Comparison of ENCODE assay signal across 14 mouse cellular contexts in the genomic region with DNA sequence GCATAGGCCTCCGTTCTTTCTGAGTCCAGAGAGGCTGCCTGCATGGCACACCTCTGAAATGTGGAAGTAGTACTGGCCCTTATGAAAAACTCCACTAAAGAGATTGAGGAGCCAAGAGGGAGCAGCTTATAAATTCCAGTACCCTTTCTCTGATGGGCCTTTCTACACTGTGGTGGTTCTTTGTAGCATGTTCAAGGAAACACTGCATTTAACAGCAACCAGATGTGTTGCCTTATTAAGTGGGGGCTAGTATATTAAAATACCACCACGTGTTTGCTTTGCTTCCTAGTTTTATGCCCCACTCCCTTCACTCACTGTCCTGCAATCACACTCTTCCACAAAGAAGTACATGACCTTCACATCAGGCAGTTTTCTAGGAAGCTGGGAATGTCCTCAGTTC.
"Had no signal": no experiment of that assay in that cellular context is flagged by ENCODE, and none has a peak within 500 bp of the region (broad histone marks: within the 10 kb centered on the region; RNA-seq: fewer than 3 reads in every experiment).

No protein-coding gene starts in this region.

- H3K9ac ChIP-seq: liver, embryonic 15.5 days; midbrain, embryonic 13.5 days had no signal

- ATAC-seq: intestine, postnatal 0 days; lung, postnatal 0 days; midbrain, embryonic 13.5 days had no signal

- DNase-seq: kidney, adult 8-10 months; kidney, postnatal 25 days; left cerebral cortex, postnatal 4 days; lung, adult 2 months; lung, postnatal 36 days; right cerebral cortex, adult 18-20 months; thymus, adult 2 months; thymus, postnatal 25 days had no signal

- H3K27me3 ChIP-seq: liver, embryonic 15.5 days; midbrain, embryonic 13.5 days had no signal

- H3K9me3 ChIP-seq: liver, embryonic 15.5 days; midbrain, embryonic 13.5 days had no signal

- H3K4me1 ChIP-seq: liver, embryonic 15.5 days; midbrain, embryonic 13.5 days had no signal

- H3K36me3 ChIP-seq: liver, embryonic 15.5 days; midbrain, embryonic 13.5 days had no signal

- H3K4me2 ChIP-seq: liver, embryonic 11.5 days; liver, embryonic 15.5 days; midbrain, embryonic 13.5 days had no signal

- H3K27ac ChIP-seq: layer of hippocampus, adult 2 months; liver, embryonic 15.5 days; midbrain, embryonic 13.5 days had no signal

- H3K4me3 ChIP-seq: layer of hippocampus, adult 2 months; liver, embryonic 15.5 days; midbrain, embryonic 13.5 days had no signal
